Mouse (Mus musculus) neural tube, embryonic 15.5 days (tissue): ENCODE data around the gene Wwc1. TPM values are rescaled to one million over a fixed set of nuclear protein-coding genes. Genes with fewer than 3 reads are reported as not detected.

ENCODE experiments used
- ATAC-seq: fragments of 200-750 bp; cut with Nextera tagmentation; 2 replicates; pipeline ENCODE4 v1.8.0; 2017; ENCODE audit warnings: mild to moderate bottlenecking, moderate TSS enrichment, moderate library complexity; ENCODE audit not compliant: low FRiP score
- H3K27ac ChIP-seq: fragments of 300-500 bp; sonication (generic); replicated peaks from 2 replicates; pipeline ENCODE4 v1.5.1; 2015; ENCODE audit warnings: mild to moderate bottlenecking, inconsistent platforms
- H3K27me3 ChIP-seq: fragments of 300-500 bp; sonication (generic); replicated peaks from 2 replicates; pipeline ENCODE4 v1.6.1; 2015; ENCODE audit warnings: inconsistent platforms
- H3K36me3 ChIP-seq: fragments of 300-500 bp; sonication (generic); 2 replicates; pipeline ENCODE4 v1.6.1; 2015; ENCODE audit warnings: inconsistent platforms
- H3K4me1 ChIP-seq: fragments of 300-500 bp; sonication (generic); 2 replicates; pipeline ENCODE4 v1.6.1; 2015; ENCODE audit warnings: inconsistent platforms
- H3K4me2 ChIP-seq: fragments of 300-500 bp; sonication (generic); 2 replicates; pipeline ENCODE4 v1.6.1; 2015; ENCODE audit warnings: inconsistent platforms, mild to moderate bottlenecking, moderate library complexity
- H3K4me3 ChIP-seq: fragments of 300-500 bp; sonication (generic); replicated peaks from 2 replicates; pipeline ENCODE4 v1.5.1; 2015; ENCODE audit warnings: mild to moderate bottlenecking, inconsistent platforms
- H3K9ac ChIP-seq: fragments of 300-500 bp; sonication (generic); replicated peaks from 2 replicates; pipeline ENCODE4 v1.6.1; 2015; ENCODE audit warnings: mild to moderate bottlenecking, inconsistent platforms
- H3K9me3 ChIP-seq: fragments of 300-500 bp; sonication (generic); replicated peaks from 2 replicates; pipeline ENCODE4 v1.6.1; 2016; ENCODE audit warnings: inconsistent platforms
- WGBS: fragments of 180-500 bp; shearing (Covaris S2); methylation state at CpG from one replicate; pipeline ENCODE4 v1.1.7; 2015; ENCODE audit warnings: mixed read lengths; 5-methylcytosine and 5-hydroxymethylcytosine counted together
- polyA plus RNA-seq: library from polyadenylated mRNA; unstranded; fragments of >200 nt; fragmentation: Nextera tagmentation; extraction: Ambion mirVana; gene quantifications from 2 replicates; pipeline ENCODE4 v1.2.1, GENCODE M21; 2015

Wwc1 gene
- polyA plus RNA-seq = 4.6 and 7.0 TPM in 2 replicates

GRCm38 (mm10) chr11:35980411-35980917, at the start of gene Wwc1:
Wwc1 (minus strand) TSS chr11:35980527.
- peak within 1 kb of the TSS; percentile 71 for H3K4me3 ChIP-seq
- peak within 1 kb of the TSS; percentile 69 for H3K9ac ChIP-seq
- peak; percentile 67 for ATAC-seq
- peak within 1 kb of the TSS; percentile 91 for H3K4me2 ChIP-seq
- peaks cover 25% of the 10 kb centered on the region for H3K4me1 ChIP-seq
- no peaks in the 10 kb centered on the region for H3K36me3 ChIP-seq
- under 1% methylated on average over 33 of the region's 47 CpGs for WGBS
- no peaks in the 10 kb centered on the region for H3K27me3 ChIP-seq
- H3K27ac ChIP-seq = peak within 1 kb of the TSS; percentile 45; the same call in 1 of the 2 replicates
- H3K9me3 ChIP-seq = no peaks in the 10 kb centered on the region

- H3K4me2 ChIP-seq = no peak overlapping the region
- no peak overlapping the region for H3K9ac ChIP-seq
- ATAC-seq = no peak
- 0 out of 2 replicates have a peak, but pooled peaks cover 8% of the 10 kb centered on the region for H3K27me3 ChIP-seq
- no peaks in the 10 kb centered on the region for H3K4me1 ChIP-seq
- no peak overlapping the region for H3K4me3 ChIP-seq
- H3K9me3 ChIP-seq = 0 out of 2 replicates have a peak, but pooled peaks cover 2% of the 10 kb centered on the region
- peaks cover 24% of the 10 kb centered on the region for H3K36me3 ChIP-seq
- 73% methylated on average over 3 of the region's 3 CpGs for WGBS
- no peak overlapping the region for H3K27ac ChIP-seq
Observed at GRCm38 (mm10) chr11:36020009-36020408, 39.7 kb upstream of the Wwc1 start.

- ATAC-seq = no peak
- no peaks in the 10 kb centered on the region for H3K9me3 ChIP-seq
- H3K27ac ChIP-seq = no peak overlapping the region
- WGBS = 87% methylated on average over 4 of the region's 4 CpGs
- no peak overlapping the region for H3K4me2 ChIP-seq
- no peak overlapping the region for H3K4me3 ChIP-seq
- no peaks in the 10 kb centered on the region for H3K27me3 ChIP-seq
- H3K4me1 ChIP-seq = peaks cover 12% of the 10 kb centered on the region
- no peak overlapping the region for H3K9ac ChIP-seq
- peaks cover 6% of the 10 kb centered on the region; the same call in 1 of the 2 replicates for H3K36me3 ChIP-seq
Observed at GRCm38 (mm10) chr11:36013179-36013578, 32.9 kb upstream of the Wwc1 start.

GRCm38 (mm10) chr11:36009281-36010208, 29.2 kb upstream of the Wwc1 start:
- no peak overlapping the region for H3K4me3 ChIP-seq
- H3K9me3 ChIP-seq = no peaks in the 10 kb centered on the region
- H3K36me3 ChIP-seq = peaks cover 15% of the 10 kb centered on the region; the same call in 1 of the 2 replicates
- H3K27me3 ChIP-seq = no peaks in the 10 kb centered on the region
- ATAC-seq = peak; percentile 62
- WGBS = 20% methylated on average over 11 of the region's 11 CpGs
- peak overlapping the region; percentile 58 for H3K27ac ChIP-seq
- H3K9ac ChIP-seq = no peak overlapping the region
- no peak overlapping the region for H3K4me2 ChIP-seq
- H3K4me1 ChIP-seq = peaks cover 12% of the 10 kb centered on the region

- H3K9ac ChIP-seq = no peak overlapping the region
- H3K4me1 ChIP-seq = peaks cover 23% of the 10 kb centered on the region
- peaks cover 4% of the 10 kb centered on the region; the same call in 1 of the 2 replicates for H3K27me3 ChIP-seq
- no peak overlapping the region for H3K27ac ChIP-seq
- peaks cover 7% of the 10 kb centered on the region; the same call in 1 of the 2 replicates for H3K36me3 ChIP-seq
- no peak overlapping the region for H3K4me3 ChIP-seq
- ATAC-seq = no peak
- 46% methylated on average over 4 of the region's 4 CpGs for WGBS
- no peak overlapping the region for H3K4me2 ChIP-seq
- H3K9me3 ChIP-seq = no peaks in the 10 kb centered on the region
Observed at GRCm38 (mm10) chr11:36002900-36003299, 22.6 kb upstream of the Wwc1 start.

DNA sequence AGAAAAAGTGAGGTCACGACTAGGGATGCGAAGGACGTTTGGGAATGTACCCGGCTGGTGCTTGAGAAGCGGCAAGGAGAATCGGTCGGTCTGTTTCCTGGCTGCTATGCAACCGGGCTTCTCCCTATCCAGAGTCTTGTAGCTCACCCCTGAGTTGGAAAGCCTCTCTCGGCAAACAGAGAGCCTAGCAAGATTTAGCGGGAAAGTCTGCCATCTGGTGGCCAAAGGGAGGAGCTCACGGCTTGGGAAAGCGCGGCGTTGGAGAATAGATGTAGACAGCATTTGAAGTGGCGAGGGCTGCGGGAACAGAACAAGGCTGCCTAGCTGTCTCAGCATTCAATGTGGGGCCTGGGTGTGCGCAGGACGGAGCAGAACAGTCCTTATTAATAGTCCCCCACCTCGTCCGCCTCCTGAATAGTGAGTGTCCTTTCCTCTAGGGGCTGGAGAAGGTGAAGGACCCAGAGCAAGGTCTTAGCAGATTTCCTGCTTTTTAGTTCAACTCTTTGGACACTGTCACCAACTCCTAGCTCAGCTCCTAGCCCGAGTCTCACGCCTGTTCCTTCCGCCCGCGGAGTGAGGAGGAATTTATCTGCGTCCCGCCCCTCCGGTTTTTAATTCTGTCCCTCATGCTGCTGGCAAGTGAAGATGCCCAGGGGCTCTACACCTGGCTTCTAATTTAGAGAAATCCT, 21.1 kb upstream of the Wwc1 start:
- H3K9me3 ChIP-seq = no peaks in the 10 kb centered on the region
- ATAC-seq = peak; percentile 90
- H3K4me3 ChIP-seq = peak overlapping the region; percentile 19
- 0 out of 2 replicates have a peak overlapping the region, but pooled peaks have one; percentile 37 for H3K27ac ChIP-seq
- WGBS = 3% methylated on average over 28 of the region's 28 CpGs
- H3K4me2 ChIP-seq = peak overlapping the region; percentile 56
- H3K36me3 ChIP-seq = no peaks in the 10 kb centered on the region
- H3K9ac ChIP-seq = no peak overlapping the region; the same call in 1 of the 2 replicates
- peaks cover 4% of the 10 kb centered on the region; the same call in 1 of the 2 replicates for H3K27me3 ChIP-seq
- peaks cover 23% of the 10 kb centered on the region for H3K4me1 ChIP-seq

DNA sequence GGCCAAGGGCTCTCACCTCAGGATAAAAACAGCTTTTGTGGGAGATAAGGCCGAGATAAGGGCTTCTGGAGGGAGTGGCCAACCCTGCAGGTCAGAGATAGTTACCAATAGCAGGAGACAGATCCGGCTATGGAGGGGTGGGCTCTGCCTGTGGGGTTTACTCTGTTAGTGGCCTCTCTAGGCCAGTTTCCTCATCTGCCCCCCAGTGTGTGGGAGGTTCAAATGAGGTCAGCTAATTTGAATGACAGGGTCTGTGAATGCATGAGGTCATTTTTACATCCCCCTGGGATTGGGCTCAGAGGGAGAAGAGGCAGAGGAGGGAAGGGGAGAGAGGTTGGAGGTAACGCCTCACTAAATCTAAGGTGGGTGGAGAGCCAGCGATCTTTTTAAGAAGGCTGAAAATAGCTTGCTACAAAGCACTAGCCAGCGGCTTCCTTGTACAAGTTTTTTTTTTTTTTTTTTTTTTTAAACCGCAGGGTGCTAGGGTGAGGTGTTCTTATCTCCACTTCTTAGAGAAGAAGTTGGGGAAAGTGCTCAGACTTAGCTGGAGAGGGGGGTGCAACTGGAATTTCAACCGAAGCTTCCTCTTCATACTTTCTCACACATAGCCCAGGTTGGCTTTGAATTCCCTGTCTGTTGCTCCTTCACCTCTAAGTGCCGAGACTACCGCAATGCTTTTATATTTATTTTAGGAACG, 20.4 kb upstream of the Wwc1 start:
- H3K4me3 ChIP-seq = peak overlapping the region; percentile 19
- H3K4me1 ChIP-seq = peaks cover 23% of the 10 kb centered on the region
- H3K9me3 ChIP-seq = no peaks in the 10 kb centered on the region
- WGBS = 5% methylated on average over 10 of the region's 10 CpGs
- H3K9ac ChIP-seq = no peak overlapping the region
- no peaks in the 10 kb centered on the region for H3K36me3 ChIP-seq
- H3K4me2 ChIP-seq = peak overlapping the region; percentile 56
- peak; percentile 32; the same call in 1 of the 2 replicates for ATAC-seq
- H3K27me3 ChIP-seq = peaks cover 4% of the 10 kb centered on the region; the same call in 1 of the 2 replicates
- no peak overlapping the region for H3K27ac ChIP-seq

- Histone ChIP-seq H3K4me2 (no peak overlapping the region), H3K36me3 (no peaks in the 10 kb centered on the region), H3K9me3 (no peaks in the 10 kb centered on the region), H3K4me1 (peaks cover 23% of the 10 kb centered on the region), H3K4me3 (no peak overlapping the region), H3K27ac (no peak overlapping the region), H3K9ac (no peak overlapping the region), H3K27me3 (peaks cover 4% of the 10 kb centered on the region; the same call in 1 of the 2 replicates)
- ATAC-seq = 0 out of 2 replicates have a peak, but pooled peaks have one; percentile 13
- 10% methylated on average over 4 of the region's 4 CpGs for WGBS
Observed at GRCm38 (mm10) chr11:36000038-36000437, 19.7 kb upstream of the Wwc1 start.

DNA sequence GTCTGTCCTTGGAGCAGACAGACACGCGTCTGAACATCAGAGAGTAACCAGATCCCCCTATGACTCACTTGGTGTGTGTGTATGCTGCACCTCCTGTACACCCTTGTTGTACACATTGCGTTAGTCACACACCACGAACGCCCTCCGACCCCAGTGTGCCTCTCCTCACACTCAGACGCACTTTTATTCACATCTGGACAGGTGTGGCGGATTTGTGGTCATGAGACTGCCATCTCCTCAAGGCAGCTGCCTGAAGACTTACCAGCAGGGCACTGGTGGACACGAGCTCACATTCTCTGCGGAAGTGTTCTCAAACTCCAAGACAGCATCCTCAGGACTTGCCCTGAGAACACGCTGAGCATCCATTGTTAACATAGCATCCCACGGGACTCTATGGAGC, 17.7 kb upstream of the Wwc1 start:
- Histone ChIP-seq H3K9ac (no peak overlapping the region), H3K27me3 (no peaks in the 10 kb centered on the region), H3K9me3 (no peaks in the 10 kb centered on the region), H3K4me1 (peaks cover 23% of the 10 kb centered on the region), H3K36me3 (no peaks in the 10 kb centered on the region), H3K4me2 (no peak overlapping the region), H3K4me3 (no peak overlapping the region), H3K27ac (no peak overlapping the region)
- WGBS = 84% methylated on average over 12 of the region's 12 CpGs
- ATAC-seq = no peak

DNA sequence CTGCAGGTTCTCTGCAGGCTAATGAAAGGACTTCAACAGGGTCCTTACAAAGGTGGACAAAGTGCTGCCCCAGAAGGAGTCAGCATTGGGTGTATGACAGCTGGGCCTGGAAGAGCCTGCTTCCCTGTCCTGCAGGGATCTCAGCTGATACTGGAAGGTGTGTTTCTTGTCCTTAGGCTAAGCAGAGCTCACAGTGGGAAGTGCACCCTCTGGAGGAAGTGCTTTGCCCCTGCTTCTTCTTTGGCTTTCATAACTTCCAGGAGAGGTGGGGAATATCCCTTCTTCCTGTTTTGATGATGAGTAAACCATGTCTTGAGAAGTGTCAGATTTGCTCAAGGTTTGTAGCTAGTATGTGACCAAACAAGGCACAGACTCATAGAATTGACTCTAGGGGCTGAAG, 15.0 kb upstream of the Wwc1 start:
- ATAC-seq = no peak
- Histone ChIP-seq H3K27ac (no peak overlapping the region), H3K9me3 (no peaks in the 10 kb centered on the region), H3K9ac (no peak overlapping the region), H3K27me3 (no peaks in the 10 kb centered on the region), H3K4me2 (no peak overlapping the region), H3K4me1 (peaks cover 10% of the 10 kb centered on the region), H3K4me3 (no peak overlapping the region), H3K36me3 (no peaks in the 10 kb centered on the region)

GRCm38 (mm10) chr11:35991846-35992245, 11.5 kb upstream of the Wwc1 start:
- Histone ChIP-seq H3K4me1 (no peaks in the 10 kb centered on the region), H3K9me3 (no peaks in the 10 kb centered on the region), H3K27me3 (no peaks in the 10 kb centered on the region), H3K36me3 (no peaks in the 10 kb centered on the region), H3K9ac (no peak overlapping the region), H3K4me3 (no peak overlapping the region), H3K4me2 (no peak overlapping the region), H3K27ac (no peak overlapping the region)
- 81% methylated on average over 2 of the region's 2 CpGs for WGBS
- ATAC-seq = no peak
